Mouse (Mus musculus) 3T3-L1 (cell line): ENCODE measurements around the gene Lmod3.

Experiments
- DNase-seq: peaks from one replicate; pipeline ENCODE4 v3.0.0-alpha.2; 2015; ENCODE audit warnings: low read depth, low spot score

The Lmod3 gene

DNA sequence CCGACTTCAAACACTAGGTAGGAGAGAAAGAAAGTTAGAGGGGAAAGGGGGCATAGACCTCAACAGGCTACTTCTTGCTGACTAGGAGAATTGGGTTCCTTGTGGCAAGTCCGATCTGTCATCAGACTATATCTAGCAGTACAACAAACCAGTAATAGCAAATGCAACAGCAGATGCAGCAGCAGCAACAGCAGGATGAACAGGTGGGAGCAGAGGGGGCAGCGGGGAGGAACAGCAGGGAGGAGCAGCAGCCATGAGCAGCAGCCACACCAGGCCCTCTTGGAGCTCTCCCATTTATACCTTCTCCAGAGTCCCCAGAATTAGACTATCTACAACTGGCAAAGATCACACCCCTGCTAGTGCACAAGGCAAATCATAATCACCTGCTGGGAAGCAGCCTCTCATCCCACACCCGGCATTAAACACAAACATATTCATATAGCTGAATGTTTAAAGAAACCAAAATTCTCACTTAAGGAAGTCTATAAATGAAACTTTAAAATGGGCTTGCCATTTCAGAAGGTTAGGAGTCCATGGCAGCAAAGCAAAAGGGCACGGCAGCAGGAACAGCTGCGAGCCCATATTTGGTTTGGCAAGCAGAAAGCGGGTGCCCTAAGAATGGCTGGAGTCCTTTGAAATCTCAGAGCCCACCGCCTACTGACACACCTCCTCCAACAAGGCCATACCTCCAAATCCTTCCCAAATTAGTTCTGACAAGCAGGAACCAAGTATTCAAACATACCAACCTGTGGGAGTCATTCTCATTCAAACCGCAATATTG is 25.3 kb downstream of the Lmod3 start:
- DNase-seq: no peak

DNA sequence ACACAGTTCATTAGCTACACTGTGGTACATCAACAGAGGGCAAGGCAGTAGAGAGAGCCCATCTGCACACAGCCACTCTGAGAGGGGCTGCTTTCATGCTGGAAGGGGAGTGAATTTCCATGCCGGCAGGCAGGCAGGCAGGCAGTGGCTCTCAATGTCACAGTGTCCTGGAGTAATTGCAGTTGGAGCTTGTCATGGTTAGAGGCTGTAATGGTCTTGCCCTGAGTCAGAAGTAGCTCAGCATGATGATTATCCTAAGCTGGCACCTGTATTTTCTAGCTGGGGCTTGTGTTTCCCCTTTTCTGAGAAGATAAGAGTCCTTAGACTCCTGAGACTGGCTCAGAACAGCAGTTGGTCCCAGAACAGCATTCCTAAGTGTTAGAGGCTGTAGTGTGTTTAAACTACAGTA is 26.5 kb downstream of the Lmod3 start:
- DNase-seq: no peak

DNA sequence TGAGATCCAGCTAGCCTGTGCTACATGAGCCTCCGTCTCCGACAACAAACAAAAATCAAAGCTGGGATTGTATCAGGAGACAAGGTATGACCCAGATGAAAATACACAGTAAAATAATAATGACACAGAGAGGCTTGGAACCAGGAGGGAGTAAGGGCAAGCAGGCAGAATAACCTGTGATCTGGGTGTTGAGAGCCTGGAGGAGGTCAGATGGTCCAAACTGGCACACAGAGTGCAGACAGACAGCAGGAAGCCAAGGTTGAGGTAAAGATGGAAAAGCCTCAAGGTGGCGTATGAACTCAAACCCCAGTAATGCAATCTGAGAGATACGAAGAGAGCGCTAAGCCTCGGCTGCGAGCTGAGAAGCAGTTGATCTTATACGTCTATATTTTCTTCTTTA is 28.1 kb downstream of the Lmod3 start:
- DNase-seq: no peak

DNA sequence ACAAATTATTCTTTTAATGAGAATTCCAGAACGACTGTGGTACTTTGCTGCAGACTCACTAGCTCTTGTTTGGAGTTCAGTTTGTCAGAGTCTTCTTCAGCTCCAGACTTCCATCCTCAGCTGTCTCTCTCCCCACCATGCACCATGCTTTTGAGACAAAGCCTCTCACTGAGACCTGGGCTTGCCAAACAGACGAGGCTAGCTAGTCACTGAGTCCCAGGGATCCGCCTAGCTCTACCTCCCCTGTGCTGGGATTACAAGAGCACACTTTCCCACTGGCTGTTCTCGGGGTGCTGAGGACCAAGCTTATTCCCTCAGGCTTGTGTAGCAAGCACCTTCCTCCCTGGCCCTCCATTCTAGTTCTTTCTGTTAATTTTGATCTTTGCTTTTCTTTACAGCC is 29.0 kb downstream of the Lmod3 start:
- no peak for DNase-seq

DNA sequence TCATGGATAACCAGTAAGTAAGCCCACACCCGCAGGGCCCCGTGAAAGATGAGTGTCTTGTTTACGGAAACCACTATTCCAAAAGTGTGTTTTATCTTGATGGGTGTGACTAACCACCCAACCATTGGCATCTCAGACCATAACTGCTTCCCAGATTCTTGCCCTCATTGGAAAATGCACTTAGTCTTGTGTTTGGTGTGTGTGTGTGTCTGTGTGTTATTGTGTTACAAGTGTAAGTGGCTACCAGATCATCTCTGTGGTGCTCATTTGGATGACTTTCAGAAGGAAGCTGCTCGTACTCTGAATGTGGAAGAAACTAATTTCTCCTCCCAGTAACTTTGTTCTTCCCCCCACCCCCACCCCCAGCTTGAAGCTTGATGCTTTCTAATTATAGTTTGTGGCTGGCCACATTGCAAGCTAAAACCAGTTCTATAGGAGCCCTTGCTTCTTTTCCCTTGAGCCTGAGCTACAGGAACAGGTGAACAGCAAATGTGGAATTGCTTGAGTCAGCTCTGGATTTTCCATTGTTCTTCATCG is 29.6 kb downstream of the Lmod3 start:
- peak; percentile 81 for DNase-seq

DNA sequence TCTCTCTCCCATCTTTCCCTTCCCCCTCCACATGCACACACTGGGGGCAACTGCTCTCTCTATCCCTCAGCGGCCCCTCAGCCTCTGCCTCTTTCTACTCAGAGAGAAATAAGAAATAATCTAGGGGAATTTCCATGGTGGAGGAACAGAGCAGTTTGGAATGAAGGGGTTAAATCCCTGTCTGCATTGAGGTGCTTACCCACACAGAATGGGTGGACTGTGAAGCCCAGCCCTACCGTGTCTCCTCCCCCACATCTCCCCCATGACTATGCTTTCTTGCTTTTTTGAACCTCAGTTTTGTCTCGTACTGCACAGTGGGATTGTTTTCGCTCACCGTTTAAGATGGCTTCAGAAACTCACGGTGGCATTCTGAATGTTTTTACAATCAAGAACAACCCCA is 30.2 kb downstream of the Lmod3 start:
- peak; percentile 53 for DNase-seq

DNA sequence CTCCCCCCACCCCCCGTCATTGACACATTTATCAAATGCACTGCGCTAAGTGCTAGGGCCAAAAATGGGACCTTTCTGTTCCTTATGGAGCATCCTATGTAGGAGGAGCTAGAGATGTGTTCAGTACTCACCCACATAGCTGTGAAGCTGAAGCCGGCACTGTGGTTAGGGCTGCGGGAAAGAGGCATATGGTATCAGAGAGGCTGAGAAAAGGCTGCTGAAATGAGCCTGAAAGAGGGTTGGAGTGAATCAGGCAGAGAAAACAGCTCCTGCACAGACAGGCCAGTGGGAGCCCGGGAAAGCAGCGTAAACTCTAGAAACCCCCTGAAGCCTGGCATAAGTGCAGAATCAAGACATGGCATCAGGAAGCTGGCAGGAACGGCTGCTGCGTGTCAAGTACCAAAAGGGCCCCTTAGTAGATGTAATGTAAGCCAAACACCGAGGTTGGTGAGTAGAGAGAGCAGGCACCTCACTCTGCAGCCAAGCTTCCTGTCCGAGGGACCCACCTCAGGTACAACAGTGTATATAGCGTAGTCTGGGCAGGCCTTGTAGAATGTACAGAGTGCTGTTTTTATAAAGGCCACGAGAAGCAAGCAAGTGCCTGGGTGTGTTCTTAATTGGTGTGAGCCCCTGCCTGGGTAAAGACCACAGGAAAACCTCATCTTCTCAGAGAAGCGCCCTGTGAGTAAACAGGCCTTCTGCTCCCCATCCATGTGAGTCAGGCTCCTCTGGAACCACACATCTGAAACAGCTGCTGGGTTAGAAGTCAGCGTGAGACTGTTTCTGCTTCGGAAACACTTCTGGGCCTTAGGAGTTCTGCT is 31.1 kb downstream of the Lmod3 start:
- peak; percentile 53 for DNase-seq

DNA sequence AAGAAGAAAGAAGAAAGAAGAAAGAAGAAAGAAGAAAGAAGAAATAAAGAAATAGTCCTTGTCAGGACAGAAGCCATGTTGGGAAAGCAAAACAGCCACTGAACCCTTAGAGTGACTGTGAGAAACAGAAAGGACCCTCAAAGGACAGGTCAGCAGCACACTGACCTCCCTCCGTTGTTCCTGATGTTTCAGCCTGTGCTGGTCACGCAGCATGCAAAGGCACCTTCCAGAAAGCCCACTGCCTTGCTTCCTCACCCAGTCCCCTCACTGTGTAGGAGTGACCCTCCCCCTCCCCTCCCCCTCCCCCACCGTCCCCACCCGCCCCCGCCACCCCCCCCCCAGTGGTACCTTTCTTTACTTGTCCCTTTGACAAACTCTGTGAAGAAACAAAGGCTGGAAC is 31.9 kb downstream of the Lmod3 start:
- no peak for DNase-seq

DNA sequence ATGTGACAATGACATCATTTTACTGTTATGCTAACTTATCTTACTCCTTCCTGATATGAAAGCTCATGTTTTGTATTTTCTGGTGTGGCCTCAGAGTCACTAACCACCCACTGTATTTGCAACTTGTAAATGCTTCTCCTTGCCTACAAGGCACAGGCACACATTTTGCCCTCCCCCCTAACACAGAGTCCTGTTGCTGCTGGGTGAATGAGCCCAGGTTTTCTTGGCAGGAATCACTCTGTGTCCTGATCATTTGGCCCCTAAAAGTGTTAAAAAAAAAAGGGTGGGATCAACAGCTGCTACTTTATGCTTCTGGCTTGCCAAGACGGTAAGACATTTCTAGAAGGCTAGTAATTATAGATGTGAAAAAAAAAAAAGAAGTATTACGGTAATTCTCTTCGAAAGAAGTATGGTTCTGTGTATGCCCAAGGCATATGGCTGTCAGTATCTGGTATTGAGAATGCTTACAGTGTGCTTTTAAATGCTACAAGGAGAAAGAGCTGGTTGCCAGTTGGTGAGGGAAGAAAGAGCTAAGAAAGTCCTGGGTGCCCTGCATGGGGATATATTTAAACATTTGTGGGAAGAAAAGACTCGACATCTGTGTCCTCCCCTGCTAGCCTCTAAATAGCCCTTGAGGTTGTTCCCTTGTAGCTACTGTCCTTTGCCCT is 36.3 kb downstream of the Lmod3 start:
- DNase-seq: no peak

DNA sequence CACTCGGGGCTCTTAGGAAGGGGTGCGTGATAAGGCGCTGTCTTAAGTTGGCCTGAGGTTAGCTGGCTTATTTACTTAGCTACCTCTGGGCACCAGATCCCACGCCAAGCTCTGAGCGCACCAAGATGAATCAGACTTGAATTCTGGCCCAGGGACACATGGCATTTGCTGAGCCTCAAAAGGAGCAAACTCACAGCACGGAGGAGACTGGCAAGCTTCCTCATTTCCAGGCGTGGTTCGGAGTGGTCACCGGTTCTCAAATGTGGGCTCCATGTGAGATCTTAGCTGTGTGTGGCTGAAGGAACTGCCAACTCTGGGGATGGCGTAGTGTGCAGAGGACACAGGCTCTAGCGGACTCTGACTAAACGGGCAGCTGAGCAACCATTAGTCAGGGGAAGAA is 40.6 kb downstream of the Lmod3 start:
- peak; percentile 93 for DNase-seq

DNA sequence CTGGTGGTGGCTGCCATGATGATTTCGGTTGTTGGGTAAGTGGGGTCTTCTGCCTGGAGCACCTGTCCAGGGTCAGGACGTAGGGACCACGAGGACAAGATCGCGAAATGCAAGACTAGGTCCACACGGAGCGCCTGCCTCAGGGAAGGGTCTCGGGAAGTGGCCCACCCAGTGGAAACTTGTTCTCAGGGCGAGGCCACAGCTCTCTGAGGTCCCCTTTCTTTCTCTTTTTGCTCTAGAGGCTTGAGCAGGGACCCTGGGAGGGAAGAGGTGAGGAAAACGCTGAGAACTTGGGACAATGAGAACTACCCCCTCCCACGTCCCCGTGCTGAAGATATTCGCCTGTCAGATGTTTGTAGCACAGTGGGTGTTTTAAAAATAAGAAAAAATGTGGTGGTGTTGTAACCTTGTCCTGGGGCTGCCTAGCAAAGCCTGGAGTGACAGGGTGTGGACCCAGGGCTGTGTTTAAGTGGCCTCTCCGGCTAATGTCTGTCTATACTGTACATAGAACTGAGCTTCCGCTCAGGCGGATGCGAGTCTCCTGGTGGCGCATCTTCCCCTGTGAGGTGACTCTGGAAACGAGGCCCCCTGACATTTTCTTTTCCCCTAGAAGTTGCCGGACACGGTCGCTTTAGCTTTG is 41.5 kb downstream of the Lmod3 start:
- peak; percentile 58 for DNase-seq

DNA sequence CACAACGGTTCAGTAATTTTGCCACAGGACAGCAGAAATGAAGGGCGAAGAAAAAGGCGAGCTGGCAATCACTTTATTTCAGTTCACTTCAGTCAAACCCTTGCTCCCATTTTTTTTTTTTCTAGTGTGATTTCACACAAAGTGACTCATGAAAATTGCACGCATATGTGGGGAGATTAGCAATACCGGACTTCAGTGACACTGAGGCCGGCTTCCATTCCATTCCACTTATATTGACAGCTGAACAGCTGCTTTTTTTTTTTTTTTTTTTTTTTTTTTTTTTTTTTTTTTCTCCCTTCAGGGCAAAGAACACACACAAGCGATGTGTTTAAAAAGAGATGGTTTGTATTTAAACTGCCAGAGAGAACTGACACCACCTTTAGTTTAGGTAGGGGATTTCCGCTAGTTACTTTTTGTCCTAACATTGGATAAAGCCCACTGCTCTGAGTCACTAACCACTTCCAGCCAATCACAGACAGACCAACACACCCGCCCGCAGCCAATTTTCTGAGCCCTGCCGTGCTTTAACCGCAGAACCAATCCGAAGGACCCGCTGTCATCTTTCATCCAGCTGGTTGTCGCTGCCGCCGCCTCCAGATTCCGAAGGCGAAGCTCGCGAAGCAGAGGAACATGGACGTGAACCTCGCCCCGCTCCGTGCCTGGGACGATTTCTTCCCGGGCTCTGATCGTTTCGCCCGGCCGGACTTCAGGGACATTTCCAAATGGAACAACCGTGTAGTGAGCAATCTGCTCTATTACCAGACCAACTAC is 42.2 kb downstream of the Lmod3 start, which contains the start of gene Arl6ip5:
Gene Arl6ip5 (plus strand): TSS at position 499 of the 771 bp plus-strand sequence.
- DNase-seq: peak; percentile 99

DNA sequence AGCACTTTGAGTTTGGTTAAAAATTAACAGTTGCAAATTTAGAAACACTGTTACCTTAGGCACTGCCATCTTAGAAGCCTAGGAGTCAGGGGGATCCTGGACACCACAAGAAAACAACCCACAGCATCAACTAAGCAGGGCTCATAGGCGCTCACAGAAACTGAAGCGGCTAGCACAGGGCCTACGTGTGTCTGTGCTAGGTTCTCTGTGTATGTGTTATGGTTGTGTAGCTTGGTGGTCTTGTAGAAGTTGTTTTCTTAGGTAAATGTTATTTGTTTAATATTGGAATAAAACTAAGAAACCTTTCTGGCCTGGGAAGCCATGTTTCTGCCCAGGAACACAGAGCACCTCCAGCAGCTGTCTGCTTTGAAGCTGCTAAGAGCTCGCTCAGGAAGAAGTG is 42.8 kb downstream of the Lmod3 start:
- no peak for DNase-seq

DNA sequence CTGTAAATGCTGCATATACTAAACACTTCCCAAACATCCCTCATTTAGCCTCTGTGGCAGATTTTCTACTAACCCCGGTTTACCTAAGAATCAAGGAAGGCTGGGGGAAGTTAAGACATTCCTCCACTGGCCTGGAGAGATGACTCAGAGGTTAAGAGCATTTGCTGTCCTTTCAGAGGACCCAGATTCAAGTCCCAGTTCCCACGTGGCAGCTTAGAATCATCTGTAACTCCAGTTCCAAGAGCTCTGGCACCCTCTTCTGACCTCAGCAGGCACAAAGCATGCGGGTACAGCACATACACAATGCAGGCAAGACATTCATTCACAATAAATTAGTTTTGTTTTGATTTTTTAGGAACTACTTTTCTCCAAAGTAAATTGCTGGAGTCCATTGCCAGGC is 43.4 kb downstream of the Lmod3 start:
- DNase-seq: peak; percentile 79

DNA sequence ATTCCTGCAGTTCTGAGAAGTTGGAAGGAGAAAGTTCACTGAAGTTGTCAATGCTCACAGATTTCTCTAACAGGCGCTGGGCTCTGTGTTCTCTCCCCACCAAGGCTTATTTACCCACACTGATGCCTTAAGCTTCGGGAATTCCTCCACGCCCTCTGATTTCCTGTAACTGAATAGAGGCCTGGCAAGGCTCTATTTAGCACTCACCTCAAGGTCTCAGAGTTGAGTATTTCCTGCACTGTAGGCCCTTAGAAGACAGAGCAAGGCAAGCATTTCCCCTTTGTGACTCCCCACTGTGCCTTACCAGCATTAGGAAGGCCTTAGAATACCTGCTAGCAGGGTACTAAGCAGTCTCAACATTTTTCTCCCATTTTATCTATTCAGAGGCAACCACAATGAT is 44.2 kb downstream of the Lmod3 start:
- peak; percentile 27 for DNase-seq

DNA sequence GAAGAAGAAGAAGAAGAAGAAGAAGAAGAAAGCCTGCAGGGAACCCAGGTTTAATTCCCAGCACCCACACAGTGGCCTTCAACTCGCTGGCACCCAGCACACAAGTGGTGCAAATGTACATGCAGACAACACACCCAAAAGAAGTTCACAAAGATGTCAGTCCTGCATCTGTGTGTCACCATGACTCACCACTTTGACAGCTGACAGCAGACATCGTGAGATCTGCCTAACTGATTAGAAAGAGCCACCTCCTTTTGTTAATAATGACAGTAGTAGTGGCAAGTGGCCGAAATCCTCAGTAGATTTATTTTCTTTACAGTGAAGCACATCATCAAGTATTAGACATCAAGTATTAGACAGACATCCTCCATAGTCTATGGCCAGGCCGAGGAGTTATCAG is 45.5 kb downstream of the Lmod3 start:
- DNase-seq: peak; percentile 66

DNA sequence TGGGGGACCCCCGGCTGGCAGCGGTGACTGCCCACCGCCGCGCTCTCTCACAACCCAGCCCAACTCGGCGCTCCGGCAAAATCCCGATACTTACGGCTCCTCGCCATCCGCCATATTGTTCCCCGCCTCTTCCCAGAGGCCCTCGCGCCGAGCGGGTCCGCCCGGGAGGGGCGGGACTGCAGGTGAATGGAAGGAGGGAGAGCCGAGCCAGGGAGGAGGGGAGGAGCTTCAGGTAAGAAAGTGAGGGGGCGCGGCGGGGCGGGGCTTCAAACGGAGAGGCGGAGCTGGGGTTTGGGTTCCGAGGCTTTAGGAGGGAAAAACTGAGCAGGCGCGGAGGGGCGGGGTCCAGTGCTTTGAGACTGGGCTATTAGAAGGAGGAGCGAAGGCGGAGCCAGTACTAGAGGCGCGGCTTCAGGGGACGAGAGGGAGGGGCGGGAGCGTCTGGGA is 47.1 kb downstream of the Lmod3 start, which contains the start of gene Uba3:
Gene Uba3 (minus strand): TSS at position 209 of the 447 bp plus-strand sequence.
- DNase-seq: peak; percentile 100

DNA sequence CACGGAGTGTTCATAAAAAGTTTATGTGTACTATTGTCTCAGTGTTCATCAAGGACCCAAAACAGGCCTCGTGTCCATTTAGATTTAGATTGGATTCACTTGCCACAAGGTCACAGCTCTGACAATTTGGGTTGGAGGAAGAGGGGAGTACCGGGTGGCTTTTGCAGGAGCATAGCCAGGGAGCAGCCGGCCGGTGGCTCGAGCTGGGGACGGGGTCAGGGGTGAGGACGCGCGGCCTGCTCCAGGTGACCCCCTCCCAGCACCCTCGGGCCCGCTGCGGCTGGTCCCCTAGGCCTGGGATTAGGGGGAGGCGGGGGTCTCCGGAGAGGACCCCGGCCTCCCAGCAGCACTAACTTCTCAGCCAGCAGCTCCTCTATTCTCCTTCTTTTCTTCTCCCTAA is 47.6 kb downstream of the Lmod3 start:
- peak; percentile 37 for DNase-seq

DNA sequence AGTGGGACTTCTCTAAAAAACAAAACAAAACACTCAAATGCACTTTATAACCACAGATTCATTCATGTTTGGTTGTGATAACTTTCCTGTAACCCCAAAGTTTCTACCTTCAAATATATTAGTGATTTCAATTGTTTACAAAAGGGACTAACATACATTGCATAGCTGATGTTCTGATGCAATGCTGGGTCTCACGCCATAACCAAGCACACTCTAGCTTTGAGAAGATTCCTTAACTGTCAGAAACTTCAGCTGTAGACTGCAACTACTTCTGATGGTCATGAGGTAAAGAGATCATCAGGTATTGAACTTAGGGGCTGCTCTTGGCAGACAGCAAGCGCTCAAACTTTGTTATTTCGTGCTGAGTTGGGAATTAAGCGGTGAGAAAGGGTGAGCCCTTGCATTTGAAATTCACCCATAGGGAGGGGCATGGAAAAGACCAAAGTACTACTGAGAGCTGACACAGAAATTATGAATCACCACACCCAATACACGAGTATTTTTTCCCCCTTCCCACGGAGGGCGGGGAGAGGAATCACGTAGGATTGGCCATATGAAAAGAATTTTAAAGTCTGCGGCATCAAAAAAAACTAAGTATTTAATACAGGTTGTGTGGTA is 48.2 kb downstream of the Lmod3 start:
- peak; percentile 61 for DNase-seq

DNA sequence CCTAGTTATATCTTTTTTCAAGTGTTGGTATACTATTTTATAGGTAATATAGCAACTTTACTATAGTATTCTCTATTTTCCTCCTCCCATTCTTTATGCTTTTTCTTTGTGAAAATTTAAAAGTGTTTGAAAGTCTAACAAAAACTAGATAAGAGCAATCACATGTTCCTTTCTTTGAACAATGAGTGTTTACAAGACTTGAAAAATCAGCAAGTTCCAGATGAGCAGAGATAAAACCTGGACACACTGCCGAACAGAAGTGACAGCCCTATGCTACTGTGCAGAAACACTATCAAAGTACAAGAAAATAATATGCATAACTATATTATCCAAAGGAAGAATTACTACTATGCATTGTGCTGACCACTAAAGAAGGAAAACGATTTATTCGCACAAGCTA is 50.1 kb downstream of the Lmod3 start:
- no peak for DNase-seq
